Mouse (Mus musculus): ENCODE results near the gene Cnnm4. TPM values are rescaled to one million over a fixed set of nuclear protein-coding genes. Genes with fewer than 3 reads are reported as not detected.

The Cnnm4 gene
- total RNA-seq, 1 experiment from 2014 or later = 17.0 TPM

- ATAC-seq (replicated peaks; ENCODE audit: insufficient number of reproducible peaks, low FRiP score, low TSS enrichment, poor library complexity, severe bottlenecking) = no peak
Measured at GRCm38 (mm10) chr1:36552506-36552905, 81.1 kb downstream of the Cnnm4 start.

- no peak for ATAC-seq (replicated peaks; ENCODE audit: insufficient number of reproducible peaks, low FRiP score, low TSS enrichment, poor library complexity, severe bottlenecking)
Measured at GRCm38 (mm10) chr1:36554633-36555399, 83.4 kb downstream of the Cnnm4 start.

GRCm38 (mm10) chr1:36555798-36556395 lies 84.5 kb downstream of the Cnnm4 start:
- no peak for ATAC-seq (replicated peaks; ENCODE audit: insufficient number of reproducible peaks, low FRiP score, low TSS enrichment, poor library complexity, severe bottlenecking)

- ATAC-seq (replicated peaks; ENCODE audit: insufficient number of reproducible peaks, low FRiP score, low TSS enrichment, poor library complexity, severe bottlenecking) = 0 out of 2 replicates have a peak, but pooled peaks have one; percentile 38
Measured at GRCm38 (mm10) chr1:36556553-36557456, 85.4 kb downstream of the Cnnm4 start.

- no peak for ATAC-seq (replicated peaks; ENCODE audit: insufficient number of reproducible peaks, low FRiP score, low TSS enrichment, poor library complexity, severe bottlenecking)
Measured at GRCm38 (mm10) chr1:36557457-36558011, 86.1 kb downstream of the Cnnm4 start.

Other genes starting within 250 kb of the Cnnm4 start
- gene Uggt1, start 226.9 kb upstream of the Cnnm4 start, total RNA-seq (2017) = 91.2 to 135 TPM (median 106 TPM) in 3 replicates
- gene Neurl3, start 196.9 kb upstream of the Cnnm4 start, total RNA-seq (2017) = 315 to 366 TPM (median 360 TPM) in 3 replicates
- gene Arid5a, start 163.9 kb upstream of the Cnnm4 start, total RNA-seq (2017) = 47.3 to 80.2 TPM (median 65.0 TPM) in 3 replicates
- 48.0 to 68.9 TPM (median 53.4 TPM) in 3 replicates for gene Kansl3, start 102.4 kb upstream of the Cnnm4 start, total RNA-seq (2017)
- 0.29 TPM in 1 of 3 replicates, not detected in the others for gene Fer1l5, start 99.3 kb upstream of the Cnnm4 start, total RNA-seq (2017)
- gene Lman2l, start 26.3 kb upstream of the Cnnm4 start, total RNA-seq (2017) = 8.0 to 12.1 TPM (median 10.8 TPM) in 3 replicates
- gene Cnnm3, start 40.2 kb downstream of the Cnnm4 start, total RNA-seq (2017) = 3.9 to 11.4 TPM (median 6.2 TPM) in 3 replicates
- 9.4 to 21.2 TPM (median 19.1 TPM) in 3 replicates for gene Ankrd23, start 65.3 kb downstream of the Cnnm4 start, total RNA-seq (2017)
- not detected in 3 replicates for gene Gm42417, start 67.8 kb downstream of the Cnnm4 start, total RNA-seq (2017)
- 4.9 to 7.9 TPM (median 7.6 TPM) in 3 replicates for gene Ankrd39, start 75.8 kb downstream of the Cnnm4 start, total RNA-seq (2017)
- gene Sema4c, start 86.7 kb downstream of the Cnnm4 start, total RNA-seq (2017) = 7.7 to 16.7 TPM (median 7.8 TPM) in 3 replicates
- gene Fam178b, start 211.6 kb downstream of the Cnnm4 start, total RNA-seq (2017) = not detected in 3 replicates
- gene Cox5b, start 219.8 kb downstream of the Cnnm4 start, total RNA-seq (2017) = 276 to 385 TPM (median 284 TPM) in 3 replicates
- gene 4933424G06Rik, start 238.5 kb downstream of the Cnnm4 start, total RNA-seq (2017) = not detected in 3 replicates
- 43.6 to 76.4 TPM (median 61.1 TPM) in 3 replicates for gene Actr1b, start 242.8 kb downstream of the Cnnm4 start, total RNA-seq (2017)